Mouse (Mus musculus) liver, postnatal 0 days (tissue): ENCODE results near the gene Smg6. TPM values are rescaled to one million over a fixed set of nuclear protein-coding genes. Genes with fewer than 3 reads are reported as not detected.

Experiments
- ATAC-seq: fragments of 200-750 bp; cut with Nextera tagmentation; 2 replicates; pipeline ENCODE4 v1.8.0; 2017; ENCODE audit warnings: mild to moderate bottlenecking, moderate library complexity
- DNase-seq: peaks from one replicate; pipeline ENCODE4 v3.0.0-alpha.2; 2016
- H3K27ac ChIP-seq: fragments of 300-500 bp; sonication (generic); 2 replicates; pipeline ENCODE4 v1.5.1; 2014; ENCODE audit warnings: antibody characterized with exemption, moderate library complexity, mild to moderate bottlenecking, low read depth
- H3K27me3 ChIP-seq: fragments of 300-500 bp; sonication (generic); 2 replicates; pipeline ENCODE4 v1.6.1; 2014; ENCODE audit warnings: low read length, control low read depth, mixed read lengths; ENCODE audit not compliant: insufficient read depth
- H3K36me3 ChIP-seq: fragments of 300-500 bp; sonication (generic); replicated peaks from 2 replicates; pipeline ENCODE4 v1.6.1; 2014; ENCODE audit warnings: mild to moderate bottlenecking, control low read depth, low read length, moderate library complexity, mixed read lengths; ENCODE audit not compliant: insufficient read depth
- H3K4me1 ChIP-seq: fragments of 300-500 bp; sonication (generic); 2 replicates; pipeline ENCODE4 v1.6.1; 2014; ENCODE audit warnings: antibody characterized with exemption, mild to moderate bottlenecking, control low read depth; ENCODE audit not compliant: insufficient read depth
- H3K4me2 ChIP-seq: fragments of 300-500 bp; sonication (generic); 2 replicates; pipeline ENCODE4 v1.6.1; 2014; ENCODE audit warnings: low read depth, mild to moderate bottlenecking, low read length, moderate library complexity, mixed read lengths
- H3K4me3 ChIP-seq: fragments of 300-500 bp; sonication (generic); 2 replicates; pipeline ENCODE4 v1.5.1; 2014; ENCODE audit warnings: low read depth, low read length
- H3K9ac ChIP-seq: fragments of 300-500 bp; sonication (generic); replicated peaks from 2 replicates; pipeline ENCODE4 v1.6.1; 2014; ENCODE audit warnings: mild to moderate bottlenecking, moderate library complexity
- H3K9me3 ChIP-seq: fragments of 300-500 bp; sonication (generic); 2 replicates; pipeline ENCODE4 v1.6.1; 2016; ENCODE audit warnings: mild to moderate bottlenecking, control low read depth, low read length, mixed read lengths
- CTCF ChIP-seq: sonication (generic); IDR thresholded peaks from 2 replicates; pipeline ENCODE4 v1.5.1; 2016; ENCODE audit warnings: antibody characterized with exemption, low read depth
- EP300 ChIP-seq: IDR thresholded peaks from 2 replicates; pipeline ENCODE4 v1.6.1; 2016; ENCODE audit warnings: antibody characterized with exemption, low read depth, mild to moderate bottlenecking
- WGBS: fragments of 180-500 bp; shearing (Covaris S2); extraction: QIAGEN DNeasy Blood & Tissue Kit; methylation state at CpG from one replicate; pipeline ENCODE4 v1.1.7; 2014; ENCODE audit not compliant: insufficient replicate concordance; 5-methylcytosine and 5-hydroxymethylcytosine counted together
- polyA plus RNA-seq: library from polyadenylated mRNA; unstranded; fragments of >200 nt; fragmentation: Nextera tagmentation; extraction: Ambion mirVana; gene quantifications from 2 replicates; pipeline ENCODE4 v1.2.1, GENCODE M21; 2015

Gene Smg6
- polyA plus RNA-seq, 1 experiment from 2014 or later = 4.7 TPM

GRCm38 (mm10) chr11:74924149-74924548 is 1.5 kb upstream of the Smg6 start:
- Histone ChIP-seq H3K4me3 (no peak overlapping the region), H3K27ac (no peak overlapping the region)
- no peak for ATAC-seq

GRCm38 (mm10) chr11:74926388-74927005 is 874 bp downstream of the Smg6 start:
- Histone ChIP-seq H3K9ac (peak overlapping the region; percentile 92), H3K4me1 (peaks cover 20% of the 10 kb centered on the region), H3K27ac (peak overlapping the region; percentile 96), H3K9me3 (no peaks in the 10 kb centered on the region), H3K27me3 (no peaks in the 10 kb centered on the region), H3K36me3 (peaks cover 10% of the 10 kb centered on the region), H3K4me3 (peak overlapping the region; percentile 85), H3K4me2 (peak overlapping the region; percentile 87)
- DNase-seq (peak; percentile 57), ATAC-seq (peak; percentile 12)
- no peak for TF ChIP-seq CTCF
- TF ChIP-seq EP300 = 0 out of 2 replicates have a peak, but pooled peaks have one; percentile 10
- 4% methylated on average over 11 of the region's 11 CpGs for WGBS

More at GRCm38 (mm10) chr11:74924149-74924548, 1.5 kb upstream of the Smg6 start:
- H3K4me1 ChIP-seq = peaks cover 19% of the 10 kb centered on the region
- TF ChIP-seq CTCF = peak; percentile 69
- TF ChIP-seq EP300 = 0 out of 2 replicates have a peak, but pooled peaks have one; percentile 14
- WGBS = 53% methylated on average over 4 of the region's 4 CpGs
- no peak overlapping the region for H3K9ac ChIP-seq
- no peaks in the 10 kb centered on the region for H3K27me3 ChIP-seq
- peak overlapping the region; percentile 87; the same call in 1 of the 2 replicates for H3K4me2 ChIP-seq
- H3K36me3 ChIP-seq = no peaks in the 10 kb centered on the region; the same call in 1 of the 2 replicates
- H3K9me3 ChIP-seq = no peaks in the 10 kb centered on the region
- DNase-seq = peak; percentile 60

- DNase-seq (no peak), ATAC-seq (no peak)
- no peaks in the 10 kb centered on the region for H3K27me3 ChIP-seq
- TF ChIP-seq EP300 = no peak
- TF ChIP-seq CTCF = no peak
- H3K27ac ChIP-seq = peak overlapping the region; percentile 96
- no peaks in the 10 kb centered on the region for H3K9me3 ChIP-seq
- H3K36me3 ChIP-seq = peaks cover 17% of the 10 kb centered on the region
- 90% methylated on average over 2 of the region's 2 CpGs for WGBS
- peak overlapping the region; percentile 85 for H3K4me3 ChIP-seq
- H3K9ac ChIP-seq = no peak overlapping the region; the same call in 1 of the 2 replicates
- peak overlapping the region; percentile 87 for H3K4me2 ChIP-seq
- peaks cover 20% of the 10 kb centered on the region for H3K4me1 ChIP-seq
These were observed 1.7 kb downstream of the Smg6 start for GRCm38 (mm10) chr11:74927236-74927725.

- DNase-seq = no peak
These were observed 3.5 kb downstream of the Smg6 start for GRCm38 (mm10) chr11:74929111-74929510.

GRCm38 (mm10) chr11:74930391-74930790 is 4.8 kb downstream of the Smg6 start:
- TF ChIP-seq EP300 = no peak
- TF ChIP-seq CTCF = no peak
- no peak overlapping the region for H3K4me2 ChIP-seq
- DNase-seq (no peak), ATAC-seq (no peak)
- H3K27ac ChIP-seq = no peak overlapping the region
- no peaks in the 10 kb centered on the region for H3K9me3 ChIP-seq
- peaks cover 15% of the 10 kb centered on the region for H3K4me1 ChIP-seq
- H3K27me3 ChIP-seq = no peaks in the 10 kb centered on the region
- H3K9ac ChIP-seq = no peak overlapping the region
- peaks cover 42% of the 10 kb centered on the region for H3K36me3 ChIP-seq
- 90% methylated on average over 7 of the region's 7 CpGs for WGBS
- H3K4me3 ChIP-seq = no peak overlapping the region

More at GRCm38 (mm10) chr11:74929111-74929510, 3.5 kb downstream of the Smg6 start:
- no peak overlapping the region for H3K4me2 ChIP-seq
- H3K27me3 ChIP-seq = no peaks in the 10 kb centered on the region
- H3K9ac ChIP-seq = no peak overlapping the region
- no peaks in the 10 kb centered on the region for H3K9me3 ChIP-seq
- H3K4me3 ChIP-seq = no peak overlapping the region
- 88% methylated on average over 4 of the region's 4 CpGs for WGBS
- peaks cover 35% of the 10 kb centered on the region for H3K36me3 ChIP-seq
- peaks cover 19% of the 10 kb centered on the region for H3K4me1 ChIP-seq
- no peak for TF ChIP-seq EP300
- no peak for TF ChIP-seq CTCF
- H3K27ac ChIP-seq = no peak overlapping the region
- ATAC-seq = no peak

GRCm38 (mm10) chr11:74946348-74946747 is 20.7 kb downstream of the Smg6 start:
- Histone ChIP-seq H3K9ac (no peak overlapping the region), H3K4me1 (peaks cover 3% of the 10 kb centered on the region; the same call in 1 of the 2 replicates), H3K4me3 (no peak overlapping the region), H3K27ac (no peak overlapping the region), H3K4me2 (no peak overlapping the region), H3K36me3 (peaks cover 28% of the 10 kb centered on the region), H3K9me3 (no peaks in the 10 kb centered on the region), H3K27me3 (no peaks in the 10 kb centered on the region)
- WGBS = 77% methylated on average over 3 of the region's 3 CpGs
- no peak for DNase-seq
- ATAC-seq = no peak
- no peak for TF ChIP-seq EP300
- TF ChIP-seq CTCF = peak; percentile 70
